Mouse (Mus musculus) intestine, embryonic 14.5 days (tissue): ENCODE results near the gene Mns1. TPM values are rescaled to one million over a fixed set of nuclear protein-coding genes. Genes with fewer than 3 reads are reported as not detected.
A peak's percentile ranks its signal among the peaks of the same experiment; 100 is the strongest.

Experiments
- ATAC-seq: fragments of 200-750 bp; cut with Nextera tagmentation; replicated peaks from 2 replicates; pipeline ENCODE4 v1.8.0; 2017; ENCODE audit warnings: low read depth, moderate number of reproducible peaks, moderate TSS enrichment, moderate library complexity; ENCODE audit not compliant: low FRiP score, low TSS enrichment
- DNase-seq: peaks from one replicate; pipeline ENCODE4 v3.0.0-alpha.2; 2018; ENCODE audit warnings: low spot score
- H3K27ac ChIP-seq: fragments of 300-500 bp; sonication (generic); 2 replicates; pipeline ENCODE4 v1.5.1; 2014; ENCODE audit warnings: low read depth, mild to moderate bottlenecking, control low read depth
- H3K27me3 ChIP-seq: fragments of 300-500 bp; sonication (generic); replicated peaks from 2 replicates; pipeline ENCODE4 v1.6.1; 2014; ENCODE audit warnings: low read length, control low read depth; ENCODE audit not compliant: control insufficient read depth, insufficient read depth
- H3K36me3 ChIP-seq: fragments of 300-500 bp; sonication (generic); 2 replicates; pipeline ENCODE4 v1.6.1; 2014; ENCODE audit warnings: low read length, control low read depth; ENCODE audit not compliant: control insufficient read depth, insufficient read depth
- H3K4me1 ChIP-seq: fragments of 300-500 bp; sonication (generic); replicated peaks from 2 replicates; pipeline ENCODE4 v1.6.1; 2014; ENCODE audit warnings: low read length, control low read depth, mixed read lengths; ENCODE audit not compliant: control insufficient read depth, insufficient read depth
- H3K4me2 ChIP-seq: fragments of 300-500 bp; sonication (generic); 2 replicates; pipeline ENCODE4 v1.6.1; 2014; ENCODE audit warnings: low read length
- H3K4me3 ChIP-seq: fragments of 300-500 bp; sonication (generic); 2 replicates; pipeline ENCODE4 v1.5.1; 2014; ENCODE audit warnings: low read depth, low read length, control low read depth, mixed read lengths
- H3K9ac ChIP-seq: fragments of 300-500 bp; sonication (generic); 2 replicates; pipeline ENCODE4 v1.6.1; 2014; ENCODE audit warnings: mild to moderate bottlenecking, low read length
- H3K9me3 ChIP-seq: fragments of 300-500 bp; sonication (generic); 2 replicates; pipeline ENCODE4 v1.6.1; 2016; ENCODE audit warnings: low read length, control low read depth; ENCODE audit not compliant: control insufficient read depth
- WGBS: fragments of 180-500 bp; shearing (Covaris S2); extraction: QIAGEN DNeasy Blood & Tissue Kit; methylation state at CpG from one replicate; pipeline ENCODE4 v1.1.7; 2014; 5-methylcytosine and 5-hydroxymethylcytosine counted together
- polyA plus RNA-seq: library from polyadenylated mRNA; unstranded; fragments of >200 nt; fragmentation: Nextera tagmentation; extraction: Ambion mirVana; gene quantifications from 2 replicates; pipeline ENCODE4 v1.2.1, GENCODE M21; 2014

The Mns1 gene
- polyA plus RNA-seq: 20.9 and 24.0 TPM in 2 replicates

DNA sequence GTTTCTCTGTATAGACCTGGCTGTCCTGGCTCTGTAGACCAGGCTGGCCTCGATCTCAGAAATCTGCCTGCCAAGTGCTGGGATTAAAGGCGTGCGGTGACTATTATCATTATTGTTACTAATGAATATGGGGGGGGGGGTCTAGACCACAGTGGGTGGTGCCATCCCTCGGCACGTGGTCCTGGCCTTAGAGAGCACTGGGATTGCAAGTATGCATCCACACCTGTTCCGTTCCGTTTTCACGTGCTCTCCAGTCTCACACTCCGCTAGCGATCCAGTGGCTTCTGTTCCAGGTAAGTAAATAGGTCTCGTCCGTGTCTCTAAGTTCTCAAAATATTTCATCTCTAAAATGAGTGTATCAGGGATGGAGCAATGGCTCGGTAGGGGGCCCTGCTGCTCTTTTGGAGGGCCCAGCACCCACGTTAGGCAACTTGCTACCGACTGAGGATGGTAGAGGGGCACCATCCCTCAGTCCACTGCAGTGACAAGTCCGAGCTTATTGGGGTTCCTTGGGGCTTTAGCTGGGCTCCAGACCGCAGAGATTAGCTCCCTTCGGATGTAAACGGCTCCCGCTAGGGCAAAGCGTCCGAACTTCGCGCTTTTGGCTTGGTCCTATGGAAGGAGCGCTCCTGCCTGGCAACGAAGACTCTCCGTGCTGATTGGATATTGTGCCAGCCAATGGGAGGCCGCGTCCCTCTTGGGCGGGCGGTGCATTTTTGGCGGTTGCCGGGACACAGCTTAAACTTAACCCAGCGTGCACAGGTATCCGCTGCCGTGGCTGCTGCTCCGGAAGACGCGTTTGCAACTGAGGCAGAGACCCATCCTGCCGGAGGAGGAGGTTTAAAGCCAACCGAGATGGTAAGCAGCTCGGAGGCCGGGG lies at the start of gene Mns1:
Mns1 (plus strand) TSS at position 190 of the 880 bp plus-strand sequence.
- H3K9me3 ChIP-seq: no peaks in the 10 kb centered on the region
- peak within 1 kb of the TSS; percentile 64 for H3K4me3 ChIP-seq
- peak within 1 kb of the TSS; percentile 49 for H3K9ac ChIP-seq
- peak within 1 kb of the TSS; percentile 99 for H3K4me2 ChIP-seq
- no peak within 1 kb of the TSS for H3K27ac ChIP-seq
- peak; percentile 98 for DNase-seq
- peaks cover 5% of the 10 kb centered on the region for H3K4me1 ChIP-seq
- WGBS: 3% methylated on average over 43 of the region's 43 CpGs
- no peaks in the 10 kb centered on the region for H3K27me3 ChIP-seq
- no peaks in the 10 kb centered on the region for H3K36me3 ChIP-seq
- peak; percentile 98 for ATAC-seq

DNA sequence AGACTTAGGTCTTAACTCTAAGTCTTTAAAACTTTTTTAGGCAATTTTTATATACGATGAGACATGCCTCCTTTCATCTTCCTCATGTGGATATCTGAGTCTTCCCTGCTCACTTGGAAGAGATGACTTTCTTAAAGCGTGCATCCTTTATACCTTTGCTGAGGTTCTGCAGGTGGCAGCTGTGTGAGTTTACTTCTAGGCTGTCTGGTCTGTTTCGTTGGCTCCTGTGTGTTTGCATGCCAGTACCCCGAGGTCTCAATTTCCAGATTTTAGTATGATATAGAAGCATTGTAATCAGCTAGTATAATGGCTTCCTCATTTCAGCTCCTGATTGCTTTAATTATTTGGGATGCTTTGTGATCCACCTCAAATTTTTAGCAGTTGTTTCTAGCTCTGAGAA lies 48.9 kb upstream of the Mns1 start:
- no peak overlapping the region for H3K9ac ChIP-seq
- no peaks in the 10 kb centered on the region for H3K4me1 ChIP-seq
- DNase-seq (no peak), ATAC-seq (no peak)
- WGBS: 82% methylated on average over 4 of the region's 4 CpGs
- H3K27me3 ChIP-seq: no peaks in the 10 kb centered on the region
- H3K27ac ChIP-seq: no peak overlapping the region
- H3K36me3 ChIP-seq: no peaks in the 10 kb centered on the region
- H3K9me3 ChIP-seq: no peaks in the 10 kb centered on the region
- no peak overlapping the region for H3K4me3 ChIP-seq
- H3K4me2 ChIP-seq: no peak overlapping the region

DNA sequence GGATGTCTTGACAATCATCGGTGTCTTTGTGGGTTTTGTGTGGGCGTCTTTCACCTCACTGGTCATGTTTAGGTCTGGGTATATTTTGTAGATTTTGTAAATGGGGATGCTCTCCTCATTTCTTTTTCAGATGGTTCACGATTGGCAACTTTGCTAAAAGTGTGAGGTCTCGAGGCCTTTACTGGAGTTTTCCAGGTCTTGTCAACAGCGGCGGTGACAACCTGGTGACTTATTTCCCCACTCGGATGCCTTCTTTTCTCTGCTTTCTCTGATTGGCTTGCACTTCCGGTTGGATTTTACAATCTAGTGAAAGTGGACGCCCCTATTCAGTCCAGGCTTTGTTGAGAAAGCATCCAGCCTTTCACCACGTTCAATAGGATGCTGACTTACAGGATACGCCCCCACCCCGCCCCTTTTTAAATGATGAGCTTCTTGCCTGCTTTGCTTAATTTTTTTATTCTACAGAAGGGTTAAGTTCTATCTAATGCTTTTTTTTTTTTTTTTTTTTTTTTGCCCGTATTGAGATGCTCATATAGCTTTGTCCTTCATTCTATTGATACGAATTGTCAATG lies 48.3 kb upstream of the Mns1 start:
- no peaks in the 10 kb centered on the region for H3K27me3 ChIP-seq
- H3K4me3 ChIP-seq: no peak overlapping the region
- DNase-seq (no peak), ATAC-seq (no peak)
- H3K9me3 ChIP-seq: no peaks in the 10 kb centered on the region
- no peak overlapping the region for H3K9ac ChIP-seq
- no peak overlapping the region for H3K4me2 ChIP-seq
- H3K27ac ChIP-seq: no peak overlapping the region
- no peaks in the 10 kb centered on the region for H3K4me1 ChIP-seq
- no peaks in the 10 kb centered on the region for H3K36me3 ChIP-seq
- WGBS: 78% methylated on average over 14 of the region's 14 CpGs

DNA sequence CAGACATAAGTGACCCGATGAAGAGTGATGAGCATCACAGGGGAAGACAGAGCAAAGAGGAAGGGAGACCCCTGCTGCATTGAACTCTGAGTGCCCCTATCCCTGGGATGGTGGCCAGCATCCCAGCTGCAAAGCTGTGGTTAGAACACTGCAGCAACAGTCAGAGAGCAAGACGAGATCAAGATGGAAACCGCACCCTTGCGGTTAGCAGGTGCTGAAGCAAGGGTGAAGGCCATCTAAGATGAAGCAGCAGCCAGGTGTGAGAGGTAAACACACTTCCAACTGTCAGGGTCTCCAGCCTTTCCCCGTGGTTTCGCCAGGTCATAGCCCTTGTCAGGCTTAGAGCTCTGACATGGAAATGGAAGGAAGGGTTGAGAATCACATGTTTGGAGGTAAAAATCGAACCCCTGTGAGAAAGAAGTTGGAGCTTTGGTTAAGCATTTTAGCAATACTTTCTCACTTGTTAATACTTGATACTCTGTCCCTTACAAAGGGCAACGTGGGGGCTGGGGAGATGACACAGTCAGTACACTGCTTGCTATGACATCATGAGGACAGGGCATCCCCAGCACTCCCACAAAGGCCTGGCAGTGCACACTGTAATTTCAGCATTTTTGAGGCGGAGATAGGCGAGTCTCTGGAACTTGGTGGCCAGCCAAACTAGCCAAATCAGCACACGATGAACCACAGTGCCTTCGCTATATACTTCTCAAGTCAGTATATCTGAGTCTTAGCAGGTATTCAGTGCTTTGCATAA lies 47.3 kb upstream of the Mns1 start:
- Histone ChIP-seq H3K36me3 (no peaks in the 10 kb centered on the region), H3K4me3 (no peak overlapping the region), H3K9ac (no peak overlapping the region), H3K27me3 (no peaks in the 10 kb centered on the region), H3K27ac (no peak overlapping the region), H3K4me2 (no peak overlapping the region), H3K9me3 (no peaks in the 10 kb centered on the region), H3K4me1 (no peaks in the 10 kb centered on the region)
- no peak for ATAC-seq
- no peak for DNase-seq
- WGBS: 82% methylated on average over 12 of the region's 12 CpGs

DNA sequence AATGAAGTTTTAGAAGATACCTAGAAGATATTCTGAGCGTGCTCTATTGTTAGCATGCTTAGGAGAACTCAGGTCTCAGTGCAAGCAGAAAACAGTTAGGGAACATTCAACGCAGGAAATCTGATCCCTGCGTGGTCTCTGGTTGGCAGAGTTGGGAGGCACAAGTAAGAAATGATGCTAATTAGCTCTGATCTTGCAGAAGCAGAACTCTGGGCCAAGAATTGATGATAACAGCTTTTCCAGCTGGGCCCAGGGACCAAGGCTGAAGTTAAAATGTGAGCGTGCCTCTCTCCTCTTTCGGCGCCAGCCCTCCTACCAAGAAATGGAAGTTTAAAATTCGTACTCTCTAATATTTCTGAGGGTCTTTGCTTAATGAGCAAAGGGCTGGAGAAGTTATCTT lies 45.1 kb upstream of the Mns1 start:
- no peak for DNase-seq
- no peak overlapping the region for H3K27ac ChIP-seq
- H3K4me1 ChIP-seq: no peaks in the 10 kb centered on the region
- H3K4me2 ChIP-seq: no peak overlapping the region
- no peak overlapping the region for H3K4me3 ChIP-seq
- H3K9ac ChIP-seq: no peak overlapping the region
- no peak for ATAC-seq
- H3K36me3 ChIP-seq: no peaks in the 10 kb centered on the region
- no peaks in the 10 kb centered on the region for H3K27me3 ChIP-seq
- 80% methylated on average over 7 of the region's 7 CpGs for WGBS
- no peaks in the 10 kb centered on the region for H3K9me3 ChIP-seq

DNA sequence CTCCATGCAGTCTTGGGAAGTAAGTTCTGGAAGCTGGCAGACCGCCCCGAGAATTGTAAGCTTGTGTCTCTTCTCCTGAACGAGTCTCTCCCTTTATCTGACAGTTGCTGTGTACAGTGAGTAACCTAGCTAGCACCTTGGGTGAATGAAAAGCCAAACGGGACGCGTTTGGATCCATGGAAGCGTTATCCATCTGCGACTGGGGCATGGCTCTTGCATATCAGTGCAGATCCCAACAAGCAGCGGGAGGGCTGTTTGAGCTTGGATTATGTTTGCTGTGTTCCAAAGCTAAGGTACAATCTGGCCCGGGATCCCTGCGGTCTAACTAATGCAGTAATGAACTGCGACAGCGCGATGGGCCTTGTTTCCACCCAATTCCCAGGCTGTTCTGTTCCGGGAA lies 44.6 kb upstream of the Mns1 start:
- no peaks in the 10 kb centered on the region for H3K9me3 ChIP-seq
- ATAC-seq (no peak), DNase-seq (no peak)
- 83% methylated on average over 15 of the region's 15 CpGs for whole genome bisulfite sequencing
- no peaks in the 10 kb centered on the region for H3K4me1 ChIP-seq
- no peak overlapping the region for H3K27ac ChIP-seq
- no peaks in the 10 kb centered on the region for H3K36me3 ChIP-seq
- H3K27me3 ChIP-seq: no peaks in the 10 kb centered on the region
- no peak overlapping the region for H3K4me2 ChIP-seq
- no peak overlapping the region for H3K9ac ChIP-seq
- H3K4me3 ChIP-seq: no peak overlapping the region

DNA sequence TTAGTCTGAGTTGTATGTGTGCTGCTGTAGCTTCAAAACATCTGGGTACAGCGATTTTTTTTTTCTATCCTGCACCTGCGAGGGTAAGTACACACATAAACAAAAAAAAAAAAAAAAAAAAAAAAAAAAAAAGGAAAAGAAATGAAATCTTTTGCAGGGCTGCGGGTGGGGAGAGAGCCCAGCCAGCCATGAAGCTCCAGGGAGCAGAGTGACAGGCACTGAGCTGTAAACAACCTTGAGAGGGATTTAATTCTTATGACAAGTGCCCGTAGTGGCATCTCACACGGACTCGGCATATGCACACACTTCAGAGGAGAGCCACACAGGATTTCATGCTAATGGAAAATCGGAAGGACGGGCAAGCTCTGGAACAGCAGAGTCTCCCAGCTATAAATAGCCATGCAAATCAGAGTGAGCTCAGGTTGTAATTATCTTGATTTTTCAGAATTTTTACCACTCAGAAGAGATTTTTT lies 43.9 kb upstream of the Mns1 start:
- 71% methylated on average over 8 of the region's 8 CpGs for WGBS

DNA sequence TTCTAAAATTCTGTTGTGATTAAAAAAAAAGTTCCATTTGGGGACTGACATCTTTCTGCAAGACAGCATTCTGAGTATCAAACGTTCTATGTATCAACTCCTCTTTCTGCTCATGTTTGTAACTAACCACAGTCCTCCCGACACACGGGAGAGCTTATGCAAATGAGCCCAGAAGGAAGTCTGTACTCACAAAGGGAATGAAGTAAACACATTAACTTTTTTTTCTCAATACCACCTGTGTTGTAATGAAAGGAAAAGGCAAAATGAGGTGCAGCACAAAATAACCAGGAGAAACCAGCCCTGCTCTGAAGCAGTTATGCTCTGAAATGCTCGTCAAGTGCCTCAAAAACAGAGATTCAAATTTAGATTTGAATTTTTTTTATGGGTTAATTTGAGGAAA lies 37.7 kb upstream of the Mns1 start:
- Histone ChIP-seq H3K27ac (no peak overlapping the region), H3K9ac (no peak overlapping the region), H3K4me2 (no peak overlapping the region), H3K27me3 (no peaks in the 10 kb centered on the region), H3K9me3 (no peaks in the 10 kb centered on the region), H3K4me1 (no peaks in the 10 kb centered on the region), H3K36me3 (no peaks in the 10 kb centered on the region), H3K4me3 (no peak overlapping the region)
- ATAC-seq (no peak), DNase-seq (no peak)
- WGBS: 47% methylated on average over 4 of the region's 4 CpGs

More for the DNA sequence above, 43.9 kb upstream of the Mns1 start:
- ATAC-seq (no peak), DNase-seq (no peak)
- no peaks in the 10 kb centered on the region for H3K4me1 ChIP-seq
- H3K27ac ChIP-seq: no peak overlapping the region
- H3K36me3 ChIP-seq: no peaks in the 10 kb centered on the region
- no peaks in the 10 kb centered on the region for H3K27me3 ChIP-seq
- no peak overlapping the region for H3K9ac ChIP-seq
- H3K4me2 ChIP-seq: no peak overlapping the region
- no peaks in the 10 kb centered on the region for H3K9me3 ChIP-seq
- H3K4me3 ChIP-seq: no peak overlapping the region
